Mouse (Mus musculus): ENCODE data around the gene Recql5. TPM values are rescaled to one million over a fixed set of nuclear protein-coding genes. Genes with fewer than 3 reads are reported as not detected.
"Not testable (repeated sequence)": the region's sequence is repeated elsewhere in the genome, so short reads cannot be mapped to it uniquely, and the experiment has no call there.

Recql5 gene
- total and polyA plus RNA-seq, 3 experiments, result 6.8 to 10.2 (median 7.4) TPM

DNA sequence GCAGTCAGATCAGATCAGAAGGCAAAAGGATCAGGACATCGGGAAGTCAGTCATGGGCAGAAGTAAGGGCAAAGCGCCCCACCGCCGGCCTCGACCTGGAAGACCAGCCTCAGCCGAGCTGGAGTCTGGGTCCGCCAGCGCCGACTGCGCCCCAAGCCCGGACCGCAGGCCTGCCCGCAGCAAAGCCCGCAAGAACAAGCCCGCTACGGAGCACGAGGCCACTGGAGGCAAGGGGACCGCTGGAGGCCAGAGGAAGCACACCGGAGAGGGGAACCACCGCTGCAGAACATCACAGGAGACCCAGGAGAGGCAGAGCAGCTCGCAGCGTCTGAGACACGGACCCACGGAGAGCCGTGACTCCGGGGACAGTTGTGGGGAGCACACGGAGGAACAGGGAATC, 74.9 kb downstream of the Recql5 start, which contains the start of gene Myo15b:
Gene Myo15b (plus strand): TSS at position 53 of the 400 bp plus-strand sequence.
- intact Hi-C loops (cut with DNase I), result loop anchor here (2.0 kb wide), 1 partner anchor 34 kb away; the partner anchor contains the start of gene Llgl2
- DNase-seq, result no peak

DNA sequence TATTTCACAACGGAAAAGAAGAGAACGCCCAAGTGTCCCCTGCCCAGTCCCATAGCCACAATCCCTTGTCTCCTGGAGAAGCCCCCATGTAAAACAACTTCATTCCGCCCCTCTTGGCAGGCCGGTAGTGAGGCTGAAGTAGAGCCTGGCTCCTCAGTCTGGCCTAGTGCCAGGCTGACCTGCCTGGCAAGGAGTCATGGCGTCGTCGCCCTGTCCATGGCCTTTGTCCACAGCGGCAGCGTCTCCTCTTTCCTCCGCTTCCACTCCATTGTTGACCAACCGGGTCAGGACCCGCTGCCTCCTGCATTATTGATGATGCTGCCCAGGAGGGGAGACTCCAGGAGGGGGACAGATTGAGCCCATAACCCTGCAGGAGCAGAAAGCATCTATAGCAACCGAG, 75.3 kb downstream of the Recql5 start:
- Histone ChIP-seq H3K36me3 (ENCODE audit: control insufficient read depth, insufficient read depth, low read length) (no peaks in the 10 kb centered on the region), H3K79me2 (replicated peaks; ENCODE audit: control insufficient read depth, insufficient read depth, low read length) (no peaks in the 10 kb centered on the region), H3K4me1 (ENCODE audit: control insufficient read depth, insufficient read depth, low read length) (no peaks in the 10 kb centered on the region), H3K27ac (no peak overlapping the region), H3K27me3 (ENCODE audit: control insufficient read depth, insufficient read depth, low read length) (peaks cover 11% of the 10 kb centered on the region), H3K4me3 (no peak overlapping the region), H3K9ac (ENCODE audit: low read depth, low read length) (no peak overlapping the region)
- DNase-seq, result no peak
- 58% methylated on average over 13 of the region's 13 CpGs for WGBS
- TF ChIP-seq CTCF (IDR thresholded peaks at IDR 0.05) (no peak), POLR2A (IDR thresholded peaks at IDR 0.05; ENCODE audit: insufficient read depth, low read depth, low read length) (no peak)
- intact Hi-C loops (cut with DNase I), result loop anchor here (2.0 kb wide), 1 partner anchor 33 kb away; the partner anchor contains the start of gene Llgl2

More for the DNA sequence above, 74.9 kb downstream of the Recql5 start, which contains the start of gene Myo15b:
- H3K27ac ChIP-seq, result no peak within 1 kb of the TSS
- no peaks in the 10 kb centered on the region for H3K79me2 ChIP-seq (replicated peaks; ENCODE audit: control insufficient read depth, insufficient read depth, low read length)
- TF ChIP-seq CTCF (IDR thresholded peaks at IDR 0.05), result no peak
- no peak for TF ChIP-seq EP300 (IDR thresholded peaks at IDR 0.05; ENCODE audit: insufficient read depth, low read depth, low read length)
- TF ChIP-seq POLR2A (IDR thresholded peaks at IDR 0.05; ENCODE audit: insufficient read depth, low read depth, low read length), result no peak
- H3K36me3 ChIP-seq (ENCODE audit: control insufficient read depth, insufficient read depth, low read length), result no peaks in the 10 kb centered on the region
- peak within 1 kb of the TSS; percentile 77 for H3K9ac ChIP-seq (ENCODE audit: low read depth, low read length)
- WGBS, result 30% methylated on average over 27 of the region's 27 CpGs
- H3K4me1 ChIP-seq (ENCODE audit: control insufficient read depth, insufficient read depth, low read length), result no peaks in the 10 kb centered on the region
- peak within 1 kb of the TSS; percentile 46 for H3K4me3 ChIP-seq
- H3K27me3 ChIP-seq (ENCODE audit: control insufficient read depth, insufficient read depth, low read length), result peaks cover 11% of the 10 kb centered on the region

DNA sequence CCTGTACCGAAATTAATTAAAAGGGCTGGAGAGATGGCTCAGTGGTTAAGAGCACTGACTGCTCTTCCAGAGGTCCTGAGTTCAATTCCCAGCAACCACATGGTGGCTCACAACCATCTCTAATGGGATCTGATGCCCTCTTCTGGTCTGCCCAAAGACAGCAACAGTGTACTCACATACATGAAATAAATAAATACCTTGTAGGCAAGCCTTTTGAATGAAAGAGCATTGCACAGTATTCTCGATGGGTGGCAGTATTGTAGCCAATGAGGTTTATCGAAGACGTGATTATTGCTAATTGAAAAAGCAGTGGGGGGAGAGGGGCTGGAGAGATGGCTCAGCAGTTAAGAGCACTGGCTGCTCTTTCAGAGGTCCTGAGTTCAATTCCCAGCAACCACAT, 76.1 kb downstream of the Recql5 start:
- H3K36me3 ChIP-seq (ENCODE audit: control insufficient read depth, insufficient read depth, low read length); H3K9ac ChIP-seq (ENCODE audit: low read depth, low read length); H3K27ac ChIP-seq; H3K4me1 ChIP-seq (ENCODE audit: control insufficient read depth, insufficient read depth, low read length); DNase-seq; H3K79me2 ChIP-seq (replicated peaks; ENCODE audit: control insufficient read depth, insufficient read depth, low read length); H3K4me3 ChIP-seq; intact Hi-C loops (cut with DNase I): not testable (repeated sequence)
- peaks cover 11% of the 10 kb centered on the region for H3K27me3 ChIP-seq (ENCODE audit: control insufficient read depth, insufficient read depth, low read length)
- 96% methylated on average over 4 of the region's 4 CpGs for WGBS

DNA sequence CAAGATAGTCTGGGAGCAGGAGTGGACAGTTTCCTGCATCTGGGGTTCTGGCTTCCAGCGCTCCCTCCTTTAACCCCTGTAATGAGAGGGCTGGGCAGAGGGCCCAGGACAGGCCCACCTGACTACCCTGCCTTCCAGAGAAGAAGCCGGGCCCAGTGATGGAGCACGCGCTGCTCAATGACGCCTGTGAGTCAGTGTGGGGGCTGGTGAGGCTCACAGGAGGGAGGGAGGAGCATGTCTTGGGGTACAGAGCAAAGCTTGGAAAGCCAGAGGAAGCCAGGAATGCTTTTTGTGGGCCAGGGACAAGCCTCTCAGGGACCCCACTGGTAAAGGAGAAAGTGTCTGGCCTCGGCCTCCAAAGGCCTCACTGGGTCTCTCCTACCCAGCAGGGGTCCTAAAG, 78.6 kb downstream of the Recql5 start:
- Histone ChIP-seq H3K79me2 (replicated peaks; ENCODE audit: control insufficient read depth, insufficient read depth, low read length) (no peaks in the 10 kb centered on the region), H3K9ac (ENCODE audit: low read depth, low read length) (no peak overlapping the region), H3K27ac (no peak overlapping the region), H3K4me3 (no peak overlapping the region), H3K27me3 (ENCODE audit: control insufficient read depth, insufficient read depth, low read length) (peaks cover 11% of the 10 kb centered on the region), H3K36me3 (ENCODE audit: control insufficient read depth, insufficient read depth, low read length) (no peaks in the 10 kb centered on the region), H3K4me1 (ENCODE audit: control insufficient read depth, insufficient read depth, low read length) (no peaks in the 10 kb centered on the region)
- WGBS, result 84% methylated on average over 6 of the region's 6 CpGs
- intact Hi-C loops (cut with DNase I), result no loop called here
- TF ChIP-seq POLR2A (IDR thresholded peaks at IDR 0.05; ENCODE audit: insufficient read depth, low read depth, low read length) (no peak), EP300 (IDR thresholded peaks at IDR 0.05; ENCODE audit: insufficient read depth, low read depth, low read length) (no peak), CTCF (IDR thresholded peaks at IDR 0.05) (no peak)
- DNase-seq, result no peak

DNA sequence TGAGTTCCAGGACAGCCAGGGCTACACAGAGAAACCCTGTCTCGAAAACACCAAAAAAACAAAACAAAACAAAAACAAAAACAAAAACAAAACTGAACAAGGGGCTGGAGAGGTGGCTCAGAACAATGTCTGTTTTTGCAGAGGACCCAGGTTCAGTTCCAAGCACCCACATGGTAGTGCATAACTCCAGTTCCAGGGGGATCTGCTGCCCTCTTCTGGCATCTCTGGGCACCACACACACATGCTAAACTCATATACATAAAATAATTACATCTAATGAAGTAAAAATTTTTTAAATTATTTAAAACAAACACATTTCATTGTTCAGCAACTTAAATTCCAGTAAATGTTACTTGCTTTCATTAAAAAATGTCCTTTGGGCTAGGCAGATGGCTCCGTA, 87.5 kb downstream of the Recql5 start:
- H3K4me1 ChIP-seq (ENCODE audit: control insufficient read depth, insufficient read depth, low read length), result peaks cover 7% of the 10 kb centered on the region
- DNase-seq, result no peak
- H3K27ac ChIP-seq, result no peak overlapping the region
- no peaks in the 10 kb centered on the region for H3K36me3 ChIP-seq (ENCODE audit: control insufficient read depth, insufficient read depth, low read length)
- no peaks in the 10 kb centered on the region for H3K27me3 ChIP-seq (ENCODE audit: control insufficient read depth, insufficient read depth, low read length)
- intact Hi-C loops (cut with DNase I), result no loop called here
- 96% methylated on average over 2 of the region's 2 CpGs for WGBS
- H3K79me2 ChIP-seq (replicated peaks; ENCODE audit: control insufficient read depth, insufficient read depth, low read length), result no peaks in the 10 kb centered on the region
- TF ChIP-seq POLR2A (IDR thresholded peaks at IDR 0.05; ENCODE audit: insufficient read depth, low read depth, low read length) (no peak), CTCF (IDR thresholded peaks at IDR 0.05) (peak; percentile 31)
- no peak overlapping the region for H3K4me3 ChIP-seq
- H3K9ac ChIP-seq (ENCODE audit: low read depth, low read length), result no peak overlapping the region

DNA sequence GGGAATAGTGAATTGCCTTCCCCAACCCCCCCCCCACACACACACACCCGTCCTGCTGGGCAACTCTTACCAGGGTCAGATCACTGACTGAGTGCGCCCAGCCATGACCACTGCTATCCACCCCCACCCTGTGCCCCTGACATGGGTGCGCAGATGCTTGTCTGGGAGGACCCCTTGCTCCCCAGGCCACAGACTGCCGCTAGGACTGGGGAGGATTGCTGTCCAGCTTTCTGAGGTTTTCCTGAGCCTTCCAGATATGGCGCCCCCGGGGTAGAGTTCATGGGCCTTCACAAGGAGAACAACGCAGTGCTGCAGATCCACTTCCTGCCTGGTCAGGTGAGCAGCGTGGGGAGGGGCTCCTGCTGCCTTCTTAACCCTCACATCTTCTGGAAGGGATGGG, 89.0 kb downstream of the Recql5 start:
- Histone ChIP-seq H3K36me3 (ENCODE audit: control insufficient read depth, insufficient read depth, low read length) (no peaks in the 10 kb centered on the region), H3K4me1 (ENCODE audit: control insufficient read depth, insufficient read depth, low read length) (peaks cover 10% of the 10 kb centered on the region), H3K4me3 (no peak overlapping the region), H3K79me2 (replicated peaks; ENCODE audit: control insufficient read depth, insufficient read depth, low read length) (no peaks in the 10 kb centered on the region), H3K9ac (ENCODE audit: low read depth, low read length) (no peak overlapping the region), H3K27me3 (ENCODE audit: control insufficient read depth, insufficient read depth, low read length) (no peaks in the 10 kb centered on the region), H3K27ac (no peak overlapping the region)
- intact Hi-C loops (cut with DNase I), result no loop called here
- 81% methylated on average over 8 of the region's 8 CpGs for WGBS
- no peak for DNase-seq
- TF ChIP-seq CTCF (IDR thresholded peaks at IDR 0.05) (no peak), POLR2A (IDR thresholded peaks at IDR 0.05; ENCODE audit: insufficient read depth, low read depth, low read length) (no peak)

Measured in heart, adult 2 months (tissue).